Mouse (Mus musculus): Measurements from ENCODE around the gene Lsg1. TPM values are rescaled to one million over a fixed set of nuclear protein-coding genes. Genes with fewer than 3 reads are reported as not detected.
A peak's percentile ranks its signal among the peaks of the same experiment; 100 is the strongest.

Lsg1 gene
- 19.2 and 19.9 TPM in 2 replicates for total RNA-seq (2015)
- 38.2 and 42.9 TPM in 2 replicates for total RNA-seq (2017)

- peak; percentile 95 for ATAC-seq (ENCODE audit: poor library complexity, severe bottlenecking)
Measured at GRCm38 (mm10) chr16:30587494-30588327, at the start of gene Lsg1. Gene Lsg1, minus strand, starts transcription at chr16:30587592.

DNA sequence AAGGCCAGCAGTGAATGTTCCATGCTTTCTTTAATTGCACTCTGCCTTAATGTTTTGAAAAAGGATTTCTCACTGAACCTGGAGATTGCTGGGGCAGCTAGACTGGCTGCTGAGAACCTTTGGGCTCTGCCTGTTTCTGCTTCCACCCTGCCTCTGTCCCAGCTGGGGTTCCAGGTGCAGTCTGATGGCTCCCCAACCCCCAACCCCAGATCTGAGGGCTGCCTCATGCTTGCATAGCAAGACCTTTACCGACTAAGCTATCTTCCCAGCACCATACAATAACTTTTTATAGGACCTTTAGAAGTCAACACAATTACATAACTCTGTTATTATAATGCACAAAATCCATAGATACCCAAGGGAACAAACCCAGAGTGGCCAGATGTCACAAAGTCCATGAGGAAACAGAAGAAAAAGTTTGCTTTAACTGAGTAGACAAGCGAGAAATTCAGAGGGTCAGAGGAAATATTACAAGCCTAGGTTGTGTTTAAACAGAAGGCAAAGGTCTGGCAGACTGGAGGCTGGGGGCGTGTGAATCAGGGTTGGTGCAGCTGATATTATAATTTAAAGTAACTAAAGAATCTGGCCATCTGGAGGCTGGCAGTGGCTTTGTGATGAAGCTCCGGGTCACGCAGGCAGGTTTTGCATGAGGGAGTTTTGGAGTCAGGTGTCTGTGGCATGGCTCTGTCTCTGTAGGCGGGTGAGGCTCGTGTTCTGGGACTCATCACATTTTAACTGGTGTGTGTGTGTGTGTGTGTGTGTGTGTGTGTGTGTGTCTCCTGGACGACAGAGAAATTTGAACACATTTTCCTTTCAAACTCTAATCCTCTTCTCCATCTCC lies 46.7 kb upstream of the Lsg1 start:
- no peak for ATAC-seq (ENCODE audit: poor library complexity, severe bottlenecking)

DNA sequence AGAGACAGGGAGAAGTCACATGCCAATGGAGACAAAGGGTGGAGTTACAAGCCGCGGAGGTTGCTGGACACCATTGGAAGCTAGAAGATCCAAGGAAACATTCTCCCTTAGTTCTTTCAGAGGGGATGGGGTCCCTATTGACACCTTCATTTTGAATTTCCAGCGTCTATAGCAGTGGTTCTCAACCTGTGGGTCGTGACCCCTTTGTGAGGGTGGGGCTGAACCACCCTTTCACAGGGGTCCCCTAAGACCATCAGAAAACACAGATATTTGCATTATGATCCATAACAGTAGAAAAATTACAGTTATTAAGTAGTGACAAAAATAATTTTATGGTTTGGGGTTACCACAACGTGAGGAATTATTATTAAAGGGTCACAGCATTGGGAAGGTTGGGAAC lies 42.1 kb upstream of the Lsg1 start:
- no peak for ATAC-seq (ENCODE audit: poor library complexity, severe bottlenecking)

DNA sequence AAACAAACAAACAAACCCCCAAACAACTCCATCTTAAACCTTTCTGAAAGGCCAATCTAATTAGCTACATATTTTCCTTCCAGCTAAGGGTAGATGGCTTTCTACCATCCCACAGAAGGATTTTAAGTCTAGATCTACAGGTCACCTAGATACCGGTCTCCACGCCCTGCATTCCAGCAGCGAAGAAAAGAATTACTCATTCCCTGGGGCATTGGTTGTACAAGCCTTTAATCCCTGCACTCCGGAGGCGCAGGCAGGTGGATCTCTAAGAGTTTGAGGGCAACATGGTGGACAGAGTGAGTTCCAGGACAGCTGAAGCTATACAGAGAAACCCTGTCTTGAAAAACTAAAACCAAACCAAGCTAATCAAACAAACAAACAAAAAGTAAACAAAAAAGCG lies 41.0 kb upstream of the Lsg1 start:
- ATAC-seq (ENCODE audit: poor library complexity, severe bottlenecking): no peak

DNA sequence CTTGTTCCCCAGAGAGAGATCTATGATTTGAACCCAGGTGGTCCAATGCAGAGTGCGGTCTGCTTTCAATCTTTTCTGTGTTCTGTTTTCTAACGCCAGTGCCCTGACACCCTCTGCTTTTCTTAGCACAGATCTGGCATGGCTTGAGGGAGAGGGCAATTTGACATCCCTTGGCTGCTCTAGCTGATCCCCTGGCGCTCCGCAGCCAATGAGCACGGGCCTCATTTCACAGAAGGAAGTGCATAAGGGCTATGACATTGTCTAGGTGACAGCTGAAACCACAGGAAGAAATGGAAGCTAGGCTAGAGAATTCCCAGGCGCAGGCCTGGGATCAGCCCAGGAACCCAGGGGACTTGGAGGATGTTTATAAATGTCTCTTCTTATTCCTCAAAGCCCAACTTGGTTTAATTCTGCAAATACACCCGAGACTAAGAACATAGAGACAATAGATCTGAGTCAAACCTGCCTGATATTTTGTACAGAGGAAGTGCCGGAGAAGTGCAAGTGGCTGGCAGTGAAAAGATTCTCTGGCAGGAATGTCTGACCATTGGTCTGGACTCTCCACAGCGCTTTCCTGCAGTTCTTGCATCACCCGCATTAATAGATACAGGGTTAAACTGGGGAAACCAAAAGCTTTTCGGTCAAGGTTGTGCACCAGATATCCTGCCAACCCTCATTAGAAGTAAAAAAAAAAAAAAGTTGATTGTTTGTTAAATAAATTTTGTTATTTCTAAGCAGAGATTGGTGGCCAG lies 40.4 kb upstream of the Lsg1 start:
- ATAC-seq (ENCODE audit: poor library complexity, severe bottlenecking): no peak

DNA sequence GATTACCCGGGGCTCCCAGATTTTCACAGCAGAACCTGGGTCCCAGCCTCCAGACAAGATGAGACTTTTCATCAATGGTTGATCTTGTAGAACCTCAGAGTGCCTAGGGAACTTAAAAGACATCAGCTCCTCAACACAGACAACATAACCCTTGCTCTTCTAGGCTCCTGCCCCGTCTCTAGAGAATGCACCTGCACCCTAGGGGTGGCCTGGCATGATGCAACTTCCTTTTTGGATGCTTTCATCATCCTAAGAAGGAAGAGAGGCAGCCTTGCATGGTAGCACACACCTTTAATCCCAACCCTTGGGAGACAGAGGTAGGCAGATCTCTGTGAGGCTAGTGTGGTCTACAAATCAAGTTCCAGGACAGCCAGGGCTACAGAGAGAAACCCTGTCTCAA lies 37.2 kb upstream of the Lsg1 start:
- no peak for ATAC-seq (ENCODE audit: poor library complexity, severe bottlenecking)

GRCm38 (mm10) chr16:30623645-30624044 lies 36.3 kb upstream of the Lsg1 start:
- ATAC-seq (ENCODE audit: poor library complexity, severe bottlenecking): 0 out of 2 replicates have a peak, but pooled peaks have one; percentile 38

GRCm38 (mm10) chr16:30616281-30616680 lies 28.9 kb upstream of the Lsg1 start:
- no peak for ATAC-seq (ENCODE audit: poor library complexity, severe bottlenecking)

- no peak for ATAC-seq (ENCODE audit: poor library complexity, severe bottlenecking)
Measured at GRCm38 (mm10) chr16:30614705-30615317, 27.4 kb upstream of the Lsg1 start.

- ATAC-seq (ENCODE audit: poor library complexity, severe bottlenecking): no peak
Measured at GRCm38 (mm10) chr16:30614122-30614521, 26.7 kb upstream of the Lsg1 start.

DNA sequence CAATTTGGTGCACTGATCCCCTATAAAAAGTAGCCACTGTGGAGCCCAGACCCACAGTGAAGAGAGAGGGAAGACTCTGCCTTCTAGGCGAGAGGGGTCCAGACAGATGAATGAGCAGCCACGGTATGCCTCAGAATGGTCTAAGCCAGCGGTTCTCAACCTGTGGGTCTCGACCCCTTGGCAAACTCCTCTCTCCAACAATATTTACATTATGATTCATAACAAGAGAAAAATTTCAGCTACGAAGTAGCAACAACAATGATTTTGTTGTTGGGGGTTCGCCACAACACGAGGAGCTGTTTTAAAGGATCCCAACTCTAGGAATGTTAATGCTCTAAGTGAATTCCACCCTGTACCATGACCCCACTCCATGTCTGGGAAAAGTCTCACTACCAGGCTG lies 25.7 kb upstream of the Lsg1 start:
- ATAC-seq (ENCODE audit: poor library complexity, severe bottlenecking): no peak

DNA sequence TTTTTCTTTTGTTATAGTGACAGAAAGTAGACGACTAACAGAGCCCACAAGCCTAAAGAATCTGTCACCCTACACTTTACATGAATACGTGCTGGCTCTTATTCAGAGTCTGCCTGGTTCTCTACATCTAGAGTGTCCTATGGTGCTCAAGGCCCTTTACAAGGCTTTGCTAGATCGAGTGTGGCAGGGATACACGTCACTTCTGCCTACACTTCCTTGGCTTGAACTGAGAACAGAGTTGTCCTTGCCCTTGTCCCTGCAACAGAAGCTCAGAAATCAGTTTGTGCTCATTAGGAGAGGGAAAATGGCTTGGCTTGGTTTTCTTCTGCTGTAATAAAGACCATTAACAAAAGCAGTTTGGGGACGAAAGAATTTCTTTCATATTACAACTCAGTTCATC lies 23.9 kb upstream of the Lsg1 start:
- no peak for ATAC-seq (ENCODE audit: poor library complexity, severe bottlenecking)

DNA sequence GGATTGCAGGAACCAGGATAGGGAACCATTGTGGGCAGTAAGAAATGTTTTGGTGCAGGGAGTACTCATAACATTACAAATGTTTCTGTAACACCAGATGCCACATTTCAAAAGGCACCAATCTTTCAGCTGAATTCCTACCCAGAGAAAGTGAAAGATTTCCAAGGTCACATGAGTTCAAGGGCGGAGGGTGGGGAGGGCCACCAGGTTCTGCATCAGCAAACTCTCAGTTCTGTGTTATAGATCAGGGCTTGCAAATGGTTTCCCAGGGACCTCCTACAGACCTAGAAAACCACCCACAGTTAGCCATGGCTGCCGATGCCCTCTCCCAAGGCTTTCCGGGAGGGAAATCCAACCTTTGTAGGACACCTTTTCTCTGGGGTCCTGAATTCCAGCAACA lies 20.5 kb upstream of the Lsg1 start:
- ATAC-seq (ENCODE audit: poor library complexity, severe bottlenecking): no peak

GRCm38 (mm10) chr16:30605528-30605927 lies 18.1 kb upstream of the Lsg1 start:
- ATAC-seq (ENCODE audit: poor library complexity, severe bottlenecking): no peak

- no peak for ATAC-seq (ENCODE audit: poor library complexity, severe bottlenecking)
Measured at GRCm38 (mm10) chr16:30604807-30605137, 17.4 kb upstream of the Lsg1 start.

DNA sequence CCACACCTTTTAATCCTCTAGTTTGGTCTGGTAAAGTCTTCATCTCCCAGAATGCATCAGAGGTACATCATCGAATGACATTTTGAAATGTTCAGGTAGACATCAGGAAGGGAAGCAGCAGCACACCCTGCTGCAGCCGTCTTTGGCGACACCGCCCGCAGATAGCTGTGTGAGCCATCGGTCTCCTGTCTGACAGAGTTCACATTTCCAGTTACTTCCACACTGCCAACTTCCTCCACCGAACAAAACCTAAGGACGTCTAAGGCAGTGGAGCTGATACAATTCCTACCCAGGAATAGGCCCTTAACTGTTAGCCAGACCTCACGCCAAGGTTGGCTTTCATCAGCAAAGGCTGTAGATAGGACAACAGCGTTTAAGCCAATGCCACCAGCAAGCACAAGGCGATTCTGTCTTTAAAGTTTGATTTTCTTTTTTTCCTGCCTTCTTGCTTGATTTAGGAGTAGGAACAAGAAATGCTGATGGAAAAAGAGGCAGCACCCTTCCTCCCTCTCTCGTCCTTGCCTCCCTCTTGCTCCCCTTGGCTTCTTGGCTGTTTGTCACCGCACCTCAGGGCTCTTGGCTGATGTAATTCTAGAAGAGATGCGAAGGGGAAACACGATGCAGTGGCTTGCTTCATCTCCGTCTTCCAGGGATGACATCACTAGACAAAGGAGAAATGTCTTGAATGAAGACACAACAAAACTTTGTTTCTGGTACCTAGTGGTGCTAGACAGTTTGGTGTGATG lies 16.8 kb upstream of the Lsg1 start:
- no peak for ATAC-seq (ENCODE audit: poor library complexity, severe bottlenecking)

GRCm38 (mm10) chr16:30603531-30603842 lies 16.1 kb upstream of the Lsg1 start:
- no peak for ATAC-seq (ENCODE audit: poor library complexity, severe bottlenecking)

- no peak for ATAC-seq (ENCODE audit: poor library complexity, severe bottlenecking)
Measured at GRCm38 (mm10) chr16:30602684-30603530, 15.5 kb upstream of the Lsg1 start.

GRCm38 (mm10) chr16:30601946-30602345 lies 14.6 kb upstream of the Lsg1 start:
- no peak for ATAC-seq (ENCODE audit: poor library complexity, severe bottlenecking)

Data from megakaryocyte, adult 5-6 weeks (primary cell).